Mouse (Mus musculus): Measurements from ENCODE around the gene Rbpj.

DNA sequence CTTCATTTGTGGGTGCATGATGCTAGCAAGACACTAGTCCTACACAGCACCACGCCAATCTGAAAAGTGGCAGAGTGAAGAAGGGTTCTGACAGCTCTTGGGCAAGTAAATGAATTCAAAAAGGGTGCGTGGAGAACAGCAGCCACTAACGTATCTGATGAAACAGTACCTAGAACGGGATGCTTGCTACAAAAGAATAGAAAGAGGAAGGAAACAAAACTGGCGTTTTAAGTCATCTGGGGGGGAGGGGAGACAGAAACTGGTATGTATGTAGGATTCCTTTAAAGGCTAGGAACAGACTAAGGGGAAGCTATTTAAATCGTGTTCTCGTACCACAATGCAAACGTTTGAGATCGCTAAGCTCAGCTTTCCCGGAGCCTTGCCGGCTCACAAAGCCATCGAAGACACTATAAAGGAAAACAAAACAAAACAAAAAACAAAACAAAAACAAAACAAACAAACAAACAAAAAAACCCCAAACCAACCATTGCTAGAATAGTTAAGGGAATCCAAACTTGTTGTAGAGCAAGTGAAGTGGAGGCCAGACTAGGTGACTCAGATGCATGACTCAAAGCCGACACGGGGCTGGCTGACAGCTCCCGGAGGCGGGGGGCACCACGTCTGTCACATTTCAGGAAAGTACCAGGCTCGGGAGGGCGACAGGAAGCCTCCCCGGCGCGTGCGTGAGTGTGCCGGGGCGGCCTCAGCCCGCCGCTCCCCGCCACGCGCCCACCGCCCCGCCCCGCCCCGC, 122.6 kb downstream of the Rbpj start:
- TF ChIP-seq SMC3 (IDR thresholded peaks at IDR 0.05; ENCODE audit: low read depth, low read length): no peak
- TF ChIP-seq CTCF (conservative IDR thresholded peaks at IDR 0.05 in 1 of 2, IDR thresholded peaks at IDR 0.05 in 1 of 2; ENCODE audit: low read depth in 2 of 2, low read length in 2 of 2): no peak
- no peak for TF ChIP-seq BHLHE40 (IDR thresholded peaks at IDR 0.05; ENCODE audit: low read depth, low read length)
- no peak for TF ChIP-seq POLR2A (IDR thresholded peaks at IDR 0.05; ENCODE audit: low read depth, low read length)
- TF ChIP-seq ZKSCAN1 (IDR thresholded peaks at IDR 0.05; ENCODE audit: borderline replicate concordance, low read depth, low read length): no peak
- no peak for TF ChIP-seq E2F4 (IDR thresholded peaks at IDR 0.05; ENCODE audit: insufficient replicate concordance, low read depth, low read length)
- 0 out of 2 replicates have a peak, but pooled peaks have one; percentile 7 for TF ChIP-seq TCF12 (IDR thresholded peaks at IDR 0.05; ENCODE audit: low read depth, low read length)
- no peak for TF ChIP-seq NELFE (IDR thresholded peaks at IDR 0.05; ENCODE audit: low read depth, low read length)
- no peak for TF ChIP-seq JUND (conservative IDR thresholded peaks at IDR 0.05; ENCODE audit: low read depth, low read length)
- TF ChIP-seq ELF1 (IDR thresholded peaks at IDR 0.05; ENCODE audit: low read depth, low read length): no peak
- TF ChIP-seq RAD21 (IDR thresholded peaks at IDR 0.05; ENCODE audit: low read depth, low read length): no peak; the same call in 1 of the 2 replicates
- no peak for TF ChIP-seq MXI1 (IDR thresholded peaks at IDR 0.05; ENCODE audit: low read depth, low read length)
- peak; percentile 85 for TF ChIP-seq TBP (conservative IDR thresholded peaks at IDR 0.05; ENCODE audit: low read depth, low read length)
